Mouse (Mus musculus): Measurements from ENCODE around the gene Riok1.

Riok1 gene

GRCm38 (mm10) chr13:38064854-38065663 lies 28.3 kb downstream of the Riok1 start:
- DNase-seq (ENCODE audit: low read depth, low spot score), result peak; percentile 76

GRCm38 (mm10) chr13:38070945-38071344 lies 34.1 kb downstream of the Riok1 start:
- DNase-seq (ENCODE audit: low read depth, low spot score), result no peak

- no peak for DNase-seq (ENCODE audit: low read depth, low spot score)
Measured at GRCm38 (mm10) chr13:38073374-38074307, 36.8 kb downstream of the Riok1 start.

GRCm38 (mm10) chr13:38074404-38074803 lies 37.6 kb downstream of the Riok1 start:
- DNase-seq (ENCODE audit: low read depth, low spot score), result no peak

GRCm38 (mm10) chr13:38077113-38077512 lies 40.3 kb downstream of the Riok1 start:
- DNase-seq (ENCODE audit: low read depth, low spot score), result no peak

- DNase-seq (ENCODE audit: low read depth, low spot score), result no peak
Measured at GRCm38 (mm10) chr13:38078836-38079235, 42.0 kb downstream of the Riok1 start.

- no peak for DNase-seq (ENCODE audit: low read depth, low spot score)
Measured at GRCm38 (mm10) chr13:38079366-38079765, 42.6 kb downstream of the Riok1 start.

- DNase-seq (ENCODE audit: low read depth, low spot score), result no peak
Measured at GRCm38 (mm10) chr13:38080014-38080413, 43.2 kb downstream of the Riok1 start.

- DNase-seq (ENCODE audit: low read depth, low spot score), result no peak
Measured at GRCm38 (mm10) chr13:38080725-38081124, 43.9 kb downstream of the Riok1 start.

GRCm38 (mm10) chr13:38081161-38081560 lies 44.4 kb downstream of the Riok1 start:
- no peak for DNase-seq (ENCODE audit: low read depth, low spot score)

- no peak for DNase-seq (ENCODE audit: low read depth, low spot score)
Measured at GRCm38 (mm10) chr13:38086711-38087110, 49.9 kb downstream of the Riok1 start.

GRCm38 (mm10) chr13:38088008-38088407 lies 51.2 kb downstream of the Riok1 start:
- no peak for DNase-seq (ENCODE audit: low read depth, low spot score)

- DNase-seq (ENCODE audit: low read depth, low spot score), result no peak
Measured at GRCm38 (mm10) chr13:38089449-38089848, 52.7 kb downstream of the Riok1 start.

GRCm38 (mm10) chr13:38089871-38090270 lies 53.1 kb downstream of the Riok1 start:
- DNase-seq (ENCODE audit: low read depth, low spot score), result no peak

- no peak for DNase-seq (ENCODE audit: low read depth, low spot score)
Measured at GRCm38 (mm10) chr13:38096207-38096606, 59.4 kb downstream of the Riok1 start.

- no peak for DNase-seq (ENCODE audit: low read depth, low spot score)
Measured at GRCm38 (mm10) chr13:38103406-38103805, 66.6 kb downstream of the Riok1 start.

GRCm38 (mm10) chr13:38104501-38104900 lies 67.7 kb downstream of the Riok1 start:
- DNase-seq (ENCODE audit: low read depth, low spot score), result no peak

- no peak for DNase-seq (ENCODE audit: low read depth, low spot score)
Measured at GRCm38 (mm10) chr13:38109081-38109480, 72.3 kb downstream of the Riok1 start.

Measured in forelimb bud, embryonic 11.5 days (tissue).